30 mouse cellular contexts compared by ENCODE assay signal in the genomic region with DNA sequence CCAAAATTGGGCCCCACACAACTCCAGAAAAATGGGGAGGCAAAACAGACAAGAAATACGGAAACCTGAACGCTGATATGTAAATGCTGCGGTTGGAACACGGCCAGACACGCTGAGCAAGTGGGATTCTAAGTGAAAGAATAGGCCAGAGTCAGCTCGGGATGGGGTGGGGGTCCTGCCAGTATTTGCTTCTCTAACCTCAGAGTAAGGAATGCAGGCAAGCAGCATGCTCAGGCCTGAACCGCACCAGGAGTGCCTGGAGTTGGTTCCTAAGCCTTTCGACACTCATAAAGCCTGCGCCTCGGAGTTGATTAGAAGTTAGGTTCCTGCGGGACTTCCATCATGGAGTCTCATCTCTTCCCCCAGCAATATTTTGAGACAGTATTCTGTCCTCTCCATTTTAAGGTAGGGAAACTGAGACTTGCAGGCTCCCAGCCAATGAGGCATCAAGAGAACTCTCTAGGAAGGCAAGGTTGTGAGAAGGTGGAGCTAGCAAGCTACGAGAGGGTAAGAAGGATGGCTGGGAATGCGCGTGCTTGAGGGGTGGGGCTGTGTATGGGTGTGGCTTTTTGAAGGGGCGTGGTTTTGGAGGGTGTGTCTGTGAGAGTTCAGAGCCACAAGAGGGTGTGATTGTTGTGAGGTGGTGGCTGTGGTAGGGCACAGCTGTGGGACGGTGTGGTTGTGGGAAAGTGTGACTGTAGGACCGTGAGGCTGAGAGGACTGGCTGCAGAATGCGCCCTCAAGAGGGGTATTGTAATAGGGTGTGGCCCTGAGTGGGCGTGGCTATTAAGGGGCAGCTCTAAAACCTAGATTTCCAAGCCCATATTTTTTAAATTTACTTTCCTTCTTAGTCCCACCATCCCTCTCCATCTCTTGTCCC. TPM values are rescaled to one million over a fixed set of nuclear protein-coding genes. Genes with fewer than 3 reads are reported as not detected.
A peak's percentile ranks its signal among the peaks of the same experiment; 100 is the strongest.
DNase-seq lines count a peak whose midpoint lies in the region; ATAC-seq lines count a peak whose summit lies in the region.
"Had no signal": no experiment of that assay in that cellular context is flagged by ENCODE, and none has a peak within 500 bp of the region (broad histone marks: within the 10 kb centered on the region; RNA-seq: fewer than 3 reads in every experiment).

No protein-coding gene starts in this region.

- 0 out of 2 replicates have a peak, but pooled peaks cover 3% of the 10 kb centered on the region for H3K4me1 ChIP-seq in heart, embryonic 15.5 days (replicated peaks)
- H3K4me1 ChIP-seq in forebrain, embryonic 16.5 days (replicated peaks; ENCODE audit: control insufficient read depth, insufficient read depth, low read length): no peaks in the 10 kb centered on the region
- H3K4me1 ChIP-seq: forebrain, embryonic 15.5 days; hindbrain, embryonic 13.5 days; liver, embryonic 15.5 days; neural tube, embryonic 12.5 days had no signal

- H3K4me2 ChIP-seq in heart, embryonic 15.5 days: no peak overlapping the region
- H3K4me2 ChIP-seq in forebrain, embryonic 16.5 days (ENCODE audit: low read length): no peak overlapping the region
- H3K4me2 ChIP-seq: forebrain, embryonic 15.5 days; hindbrain, embryonic 13.5 days; liver, embryonic 15.5 days; neural tube, embryonic 12.5 days had no signal

- 76% methylated on average over 19 of the region's 19 CpGs for WGBS in heart, embryonic 15.5 days
- 78% methylated on average over 19 of the region's 19 CpGs for WGBS in forebrain, embryonic 16.5 days

- H3K27ac ChIP-seq in heart, embryonic 15.5 days: no peak overlapping the region
- no peak overlapping the region for H3K27ac ChIP-seq in forebrain, embryonic 16.5 days (ENCODE audit: low read length)
- H3K27ac ChIP-seq: forebrain, embryonic 10.5 days; forebrain, embryonic 15.5 days; hindbrain, embryonic 13.5 days; kidney, postnatal 0 days; liver, embryonic 15.5 days; macrophage; midbrain, embryonic 10.5 days; neural tube, embryonic 12.5 days had no signal

- H3K9ac ChIP-seq in heart, embryonic 15.5 days: no peak overlapping the region
- no peak overlapping the region for H3K9ac ChIP-seq in forebrain, embryonic 16.5 days (replicated peaks; ENCODE audit: low read depth, low read length)
- H3K9ac ChIP-seq: forebrain, embryonic 15.5 days; hindbrain, embryonic 13.5 days; liver, embryonic 15.5 days; neural tube, embryonic 12.5 days had no signal

- 0 out of 2 replicates have a peak, but pooled peaks have one; percentile 27 for ATAC-seq in heart, embryonic 15.5 days (replicated peaks; ENCODE audit: insufficient number of reproducible peaks, insufficient read depth, low FRiP score, low read depth)
- ATAC-seq in megakaryocyte progenitor cell, adult 5-6 weeks (replicated peaks; ENCODE audit: poor library complexity): 0 out of 2 replicates have a peak, but pooled peaks have one; percentile 11
- ATAC-seq in forebrain, embryonic 16.5 days: no peak
- ATAC-seq: forebrain, embryonic 15.5 days; intestine, embryonic 16.5 days had no signal

- H3K9me3 ChIP-seq in heart, embryonic 15.5 days (replicated peaks): no peaks in the 10 kb centered on the region
- no peaks in the 10 kb centered on the region for H3K9me3 ChIP-seq in forebrain, embryonic 16.5 days (ENCODE audit: control insufficient read depth, low read length)
- H3K9me3 ChIP-seq: forebrain, embryonic 10.5 days; forebrain, embryonic 15.5 days; hindbrain, embryonic 13.5 days; liver, embryonic 15.5 days; midbrain, embryonic 10.5 days; neural tube, embryonic 12.5 days had no signal

- H3K4me3 ChIP-seq in heart, embryonic 15.5 days: no peak overlapping the region
- H3K4me3 ChIP-seq in forebrain, embryonic 16.5 days (replicated peaks; ENCODE audit: low read length): no peak overlapping the region
- H3K4me3 ChIP-seq: forebrain, embryonic 10.5 days; forebrain, embryonic 15.5 days; hindbrain, embryonic 13.5 days; liver, embryonic 15.5 days; midbrain, embryonic 10.5 days; myocyte; neural tube, embryonic 12.5 days had no signal

- no peak for DNase-seq in heart, adult 18-20 months
- DNase-seq in ES-CJ7 (ENCODE audit: low read depth, low spot score): peak; percentile 51
- peak; percentile 61 for DNase-seq in ZHBTc4 (ENCODE audit: low read depth, low spot score)
- no peak for DNase-seq in adipocyte (ENCODE audit: low spot score)
- no peak for DNase-seq in thymus, postnatal 25 days
- DNase-seq: adrenal gland, postnatal 10 days; cerebellum, adult 8-10 months; gastrocnemius, postnatal 10 days; heart, postnatal 36 days; kidney, adult 8-10 months; layer of hippocampus, postnatal 36 days; left cerebral cortex, postnatal 4 days; right cerebral cortex, postnatal 14 days; thymus, adult 2 months; thymus, postnatal 4 days had no signal

- 0 out of 2 replicates have a peak, but pooled peaks cover 3% of the 10 kb centered on the region for H3K27me3 ChIP-seq in heart, embryonic 15.5 days
- H3K27me3 ChIP-seq in forebrain, embryonic 16.5 days (replicated peaks; ENCODE audit: control insufficient read depth, insufficient read depth, low read length): no peaks in the 10 kb centered on the region
- H3K27me3 ChIP-seq: forebrain, embryonic 15.5 days; liver, embryonic 15.5 days; neural tube, embryonic 12.5 days had no signal

- H3K36me3 ChIP-seq in heart, embryonic 15.5 days: no peaks in the 10 kb centered on the region
- no peaks in the 10 kb centered on the region for H3K36me3 ChIP-seq in forebrain, embryonic 16.5 days (ENCODE audit: control insufficient read depth, insufficient read depth)
- H3K36me3 ChIP-seq: forebrain, embryonic 15.5 days; hindbrain, embryonic 13.5 days; liver, embryonic 15.5 days; midbrain, embryonic 10.5 days; neural tube, embryonic 12.5 days had no signal

RNA-seq across cellular contexts. Expression of a gene that starts 36.4 kb away (rescaled TPM):
- 13.9 and 19.7 TPM in 2 replicates for polyA plus RNA-seq in heart, embryonic 15.5 days (2015; fragmentation: Nextera tagmentation; extraction: Ambion mirVana)
- not detected for total RNA-seq in heart, adult 18-20 months (2021)
- total RNA-seq in megakaryocyte progenitor cell, adult 5-6 weeks (2015): not detected in 2 replicates
- total RNA-seq in megakaryocyte progenitor cell, adult 5-6 weeks (2017): not detected in 2 replicates
- 13.9 and 16.7 TPM in 2 replicates for polyA plus RNA-seq in forebrain, embryonic 16.5 days (2015; fragmentation: Nextera tagmentation; extraction: Ambion mirVana)
- total RNA-seq: common myeloid progenitor, adult 5-6 weeks; liver, adult 2 months had no signal
- polyA plus RNA-seq: liver, adult 2 months; macrophage had no signal

Comparison
In these comparisons a context has a peak if more than half of its experiments do, and no peak if none do; other contexts are left out.
1. DNase-seq: peak in ES-CJ7 (single experiment) and ZHBTc4 (single experiment); none in heart, adult 18-20 months (0 of 2), adipocyte (single experiment) and thymus, postnatal 25 days (single experiment).